Mouse (Mus musculus): ENCODE results near the gene Lamp2.

GRCm38 (mm10) chrX:38460887-38461286 lies 4.6 kb upstream of the Lamp2 start:
- TF ChIP-seq ZNF384 (IDR thresholded peaks at IDR 0.05; ENCODE audit: low read depth, low read length): no peak
- no peak for TF ChIP-seq ZC3H11A (IDR thresholded peaks at IDR 0.05; ENCODE audit: borderline replicate concordance, low read depth, low read length)
- no peak for TF ChIP-seq MAFK (IDR thresholded peaks at IDR 0.05; ENCODE audit: insufficient read depth, low read depth, low read length)
- no peak for TF ChIP-seq HCFC1 (IDR thresholded peaks at IDR 0.05; ENCODE audit: borderline replicate concordance, insufficient read depth, low read length)
- no peak for TF ChIP-seq CHD2 (IDR thresholded peaks at IDR 0.05; ENCODE audit: low read depth, low read length)
